15 mouse cellular contexts compared by ENCODE assay signal in genomic region chr10:75282648-75283047, GRCm38 (mm10). TPM values are rescaled to one million over a fixed set of nuclear protein-coding genes. Genes with fewer than 3 reads are reported as not detected.
DNase-seq lines count a peak whose midpoint lies in the region; ATAC-seq and TF ChIP-seq lines count a peak whose summit lies in the region.
"Had no signal": no experiment of that assay in that cellular context is flagged by ENCODE, and none has a peak within 500 bp of the region (broad histone marks: within the 10 kb centered on the region; RNA-seq: fewer than 3 reads in every experiment).

No protein-coding gene starts in this region.

- H3K4me2 ChIP-seq in stomach, postnatal 0 days (replicated peaks; ENCODE audit: low read depth): no peak overlapping the region
- H3K4me2 ChIP-seq in hindbrain, postnatal 0 days (ENCODE audit: low read depth, low read length): no peak overlapping the region
- H3K4me2 ChIP-seq: forebrain, embryonic 12.5 days; liver, embryonic 15.5 days; stomach, embryonic 15.5 days had no signal

- no peak overlapping the region for H3K9ac ChIP-seq in stomach, postnatal 0 days (ENCODE audit: low read length)
- H3K9ac ChIP-seq in hindbrain, postnatal 0 days (replicated peaks; ENCODE audit: low read length): no peak overlapping the region
- H3K9ac ChIP-seq: forebrain, embryonic 12.5 days; liver, embryonic 15.5 days; stomach, embryonic 15.5 days had no signal

- H3K27ac ChIP-seq in stomach, postnatal 0 days (replicated peaks): no peak overlapping the region
- no peak overlapping the region for H3K27ac ChIP-seq in hindbrain, postnatal 0 days
- H3K27ac ChIP-seq: forebrain, embryonic 12.5 days; hindbrain, embryonic 10.5 days; kidney, postnatal 0 days; liver, embryonic 15.5 days; stomach, embryonic 15.5 days had no signal

- no peak for TF ChIP-seq CTCF in stomach, postnatal 0 days (IDR thresholded peaks at IDR 0.05; ENCODE audit: low read depth)
- TF ChIP-seq CTCF in hindbrain, postnatal 0 days (IDR thresholded peaks at IDR 0.05; ENCODE audit: low read depth): no peak

- H3K9me3 ChIP-seq in stomach, postnatal 0 days (ENCODE audit: control insufficient read depth, low read length): no peaks in the 10 kb centered on the region
- no peaks in the 10 kb centered on the region for H3K9me3 ChIP-seq in hindbrain, postnatal 0 days (ENCODE audit: low read length)
- H3K9me3 ChIP-seq: forebrain, embryonic 12.5 days; hindbrain, embryonic 10.5 days; liver, embryonic 15.5 days; stomach, embryonic 15.5 days had no signal

- no peaks in the 10 kb centered on the region for H3K27me3 ChIP-seq in stomach, postnatal 0 days (ENCODE audit: control insufficient read depth, insufficient read depth, low read length)
- H3K27me3 ChIP-seq in hindbrain, postnatal 0 days (ENCODE audit: insufficient read depth, low read length): no peaks in the 10 kb centered on the region
- H3K27me3 ChIP-seq: forebrain, embryonic 12.5 days; liver, embryonic 15.5 days; stomach, embryonic 15.5 days had no signal

- 86% methylated on average over 5 of the region's 5 CpGs for WGBS in stomach, postnatal 0 days
- 88% methylated on average over 5 of the region's 5 CpGs for WGBS in hindbrain, postnatal 0 days

- no peaks in the 10 kb centered on the region for H3K4me1 ChIP-seq in stomach, postnatal 0 days (replicated peaks; ENCODE audit: control insufficient read depth, insufficient read depth)
- H3K4me1 ChIP-seq in hindbrain, postnatal 0 days (ENCODE audit: insufficient read depth, low read length): no peaks in the 10 kb centered on the region
- H3K4me1 ChIP-seq: forebrain, embryonic 12.5 days; hindbrain, embryonic 10.5 days; liver, embryonic 15.5 days; stomach, embryonic 15.5 days had no signal

- peak; percentile 94 for ATAC-seq in CD4-positive, CD25-positive, alpha-beta regulatory T cell, adult 4 months
- ATAC-seq in stomach, postnatal 0 days (ENCODE audit: low FRiP score, low TSS enrichment): no peak
- ATAC-seq in hindbrain, postnatal 0 days: no peak

- H3K4me3 ChIP-seq in stomach, postnatal 0 days (ENCODE audit: low read depth, low read length): no peak overlapping the region
- H3K4me3 ChIP-seq in hindbrain, postnatal 0 days (ENCODE audit: low read length): no peak overlapping the region
- H3K4me3 ChIP-seq: forebrain, embryonic 12.5 days; hindbrain, embryonic 10.5 days; liver, embryonic 15.5 days; stomach, embryonic 15.5 days had no signal

- peak; percentile 66 to 71 for DNase-seq in B cell, adult 2 months
- peak; percentile 68 for DNase-seq in lung, postnatal 36 days
- DNase-seq in spleen, postnatal 4 days (ENCODE audit: low spot score in 2 of 2): peak; percentile 44 to 65
- DNase-seq in frontal cortex, postnatal 14 days (ENCODE audit: low spot score in 2 of 2): no peak
- DNase-seq in stomach, postnatal 0 days (ENCODE audit: low spot score): no peak
- no peak for DNase-seq in hindbrain, postnatal 0 days (ENCODE audit: low spot score)
- DNase-seq: embryo, embryonic 11 days; gastrocnemius, postnatal 36 days; midbrain, embryonic 14.5 days had no signal

- peaks cover 3% of the 10 kb centered on the region; the same call in 1 of the 2 replicates for H3K36me3 ChIP-seq in stomach, postnatal 0 days (ENCODE audit: control insufficient read depth, insufficient read depth, low read length)
- H3K36me3 ChIP-seq in hindbrain, postnatal 0 days (ENCODE audit: insufficient read depth, low read length): peaks cover 19% of the 10 kb centered on the region

- no peak for TF ChIP-seq EP300 in stomach, postnatal 0 days (optimal IDR thresholded peaks at IDR 0.05)

RNA-seq across cellular contexts. Expression of gene Adora2a, which starts 34.0 kb away (rescaled TPM):
- 10 to 100 TPM; 16.1 to 36.3 TPM for polyA plus RNA-seq in CD4-positive, CD25-positive, alpha-beta regulatory T cell, adult 4 months (2017; shearing (Covaris generic))
- 0.82 and 1.3 TPM in 2 replicates for polyA plus RNA-seq in stomach, postnatal 0 days (2015; fragmentation: Nextera tagmentation; extraction: Ambion mirVana)
- 4.7 and 8.5 TPM in 2 replicates for total RNA-seq in hindbrain, postnatal 0 days (2014; rRNA removed)
- 1.7 TPM in 2 replicates for polyA plus RNA-seq in hindbrain, postnatal 0 days (2015; fragmentation: Nextera tagmentation; extraction: Ambion mirVana)

Comparison
In these comparisons a context has a peak if more than half of its experiments do, and no peak if none do; other contexts are left out.
1. DNase-seq: peak in B cell, adult 2 months (2 of 2), lung, postnatal 36 days (single experiment) and spleen, postnatal 4 days (2 of 2); none in frontal cortex, postnatal 14 days (0 of 2), stomach, postnatal 0 days (single experiment) and hindbrain, postnatal 0 days (single experiment).